Mouse (Mus musculus): ENCODE data around the gene Clca1.
"Not testable (repeated sequence)": the region's sequence is repeated elsewhere in the genome, so short reads cannot be mapped to it uniquely, and the experiment has no call there.

Gene Clca1

GRCm38 (mm10) chr3:145032676-145033075 lies at the start of gene Clca1:
Gene Clca1 (minus strand): TSS chr3:145032776.
- in situ Hi-C loops (cut with MseI, MboI) = no loop called here

- in situ Hi-C loops (cut with MseI, MboI) = no loop called here
Observed at GRCm38 (mm10) chr3:145080904-145081303, 48.3 kb upstream of the Clca1 start.

DNA sequence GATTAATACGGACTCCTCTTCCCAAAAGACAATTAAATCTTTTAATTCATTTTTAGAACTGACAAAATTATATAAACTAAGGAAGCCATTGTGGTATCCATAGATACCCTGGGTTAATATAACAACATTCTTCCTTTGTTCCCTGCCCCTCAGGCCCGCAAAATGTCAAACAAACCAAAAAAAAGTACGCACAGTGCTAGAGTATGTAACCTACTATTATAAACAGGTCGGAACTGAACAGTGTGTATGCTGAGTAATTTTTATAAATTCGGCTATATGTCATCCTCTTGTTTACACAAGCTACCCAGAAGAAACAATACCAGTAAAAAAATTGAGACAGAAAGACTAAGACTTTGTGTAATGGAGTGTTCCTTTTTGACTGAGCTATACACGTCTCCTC lies 45.8 kb upstream of the Clca1 start:
- in situ Hi-C loops (cut with MseI, MboI) = no loop called here

GRCm38 (mm10) chr3:145072339-145072738 lies 39.8 kb upstream of the Clca1 start:
- in situ Hi-C loops (cut with MseI, MboI) = no loop called here

- in situ Hi-C loops (cut with MseI, MboI) = no loop called here
Observed at GRCm38 (mm10) chr3:145068964-145069363, 36.4 kb upstream of the Clca1 start.

- in situ Hi-C loops (cut with MseI, MboI) = not testable (repeated sequence)
Observed at GRCm38 (mm10) chr3:145055138-145055537, 22.6 kb upstream of the Clca1 start.

DNA sequence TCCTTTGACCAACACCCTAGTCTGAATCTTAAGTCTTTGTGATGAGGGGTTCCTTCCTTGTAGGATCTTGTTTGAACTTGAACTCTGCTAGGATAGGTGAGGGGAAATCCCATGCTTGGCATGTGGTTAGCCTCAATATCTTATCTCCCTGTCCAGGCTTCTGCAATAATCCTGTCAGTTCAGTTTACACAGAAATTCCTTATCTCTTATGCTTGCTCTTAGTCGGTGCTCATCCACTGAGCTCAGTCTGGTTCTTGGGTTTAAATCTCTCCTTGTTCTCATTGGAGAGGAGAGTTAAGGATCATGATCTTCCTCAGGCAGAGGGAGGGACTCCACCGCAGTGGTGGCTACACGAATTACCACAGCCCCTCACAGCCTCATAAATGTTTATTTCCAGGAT lies 17.2 kb upstream of the Clca1 start:
- in situ Hi-C loops (cut with MseI, MboI) = no loop called here

- in situ Hi-C loops (cut with MseI, MboI) = no loop called here
Observed at GRCm38 (mm10) chr3:145038813-145039212, 6.2 kb upstream of the Clca1 start.

DNA sequence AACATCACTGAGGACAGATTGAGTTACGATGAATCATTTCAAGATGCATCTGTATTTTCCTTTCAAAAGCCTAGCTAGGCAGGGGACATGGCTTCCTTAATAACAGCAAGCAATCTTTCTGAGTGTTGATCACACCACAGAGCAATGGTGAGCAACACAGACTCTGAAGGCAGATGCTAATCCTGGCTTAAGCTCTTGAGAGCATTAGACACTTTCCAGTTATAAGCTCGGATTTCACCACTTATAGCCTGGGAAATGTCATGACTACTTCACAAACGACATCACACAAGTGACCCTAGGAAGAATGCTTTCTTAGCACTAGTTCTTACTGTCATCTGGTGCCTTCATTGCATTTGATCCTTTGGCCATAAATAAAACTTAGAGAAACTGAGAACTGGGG lies 4.5 kb downstream of the Clca1 start:
- in situ Hi-C loops (cut with MseI, MboI) = loop anchor here in 1 of 2 experiments (10.0 kb wide), 1 partner anchor 203 kb away; no protein-coding TSS in a partner anchor

- in situ Hi-C loops (cut with MseI, MboI) = loop anchor here in 1 of 2 experiments (10.0 kb wide), 1 partner anchor 202 kb away; no protein-coding TSS in a partner anchor
Observed at GRCm38 (mm10) chr3:145026750-145027149, 5.8 kb downstream of the Clca1 start.

DNA sequence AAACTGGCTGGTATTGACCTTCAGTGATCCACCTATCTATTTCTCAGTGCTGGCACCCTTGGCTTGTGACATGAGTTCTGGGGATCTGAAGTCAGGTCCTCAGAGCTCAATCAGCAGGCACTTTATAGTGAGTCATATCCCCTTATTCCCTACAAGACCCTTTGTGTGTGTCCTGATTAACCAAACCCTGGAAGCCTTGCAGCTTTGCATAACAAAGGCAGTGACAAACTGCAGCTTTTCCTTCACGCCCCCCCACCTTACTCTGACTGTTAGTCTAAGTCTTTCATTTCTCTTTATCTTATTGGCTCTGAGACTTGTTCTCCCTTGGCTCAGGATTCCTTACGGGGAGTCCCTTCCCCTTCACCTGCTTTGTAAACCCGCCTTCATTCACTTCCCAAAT lies 14.8 kb downstream of the Clca1 start:
- in situ Hi-C loops (cut with MseI, MboI) = no loop called here

- in situ Hi-C loops (cut with MseI, MboI) = loop anchor here in 1 of 2 experiments (10.0 kb wide), 1 partner anchor 180 kb away; no protein-coding TSS in a partner anchor
Observed at GRCm38 (mm10) chr3:145004422-145004821, 28.2 kb downstream of the Clca1 start.

DNA sequence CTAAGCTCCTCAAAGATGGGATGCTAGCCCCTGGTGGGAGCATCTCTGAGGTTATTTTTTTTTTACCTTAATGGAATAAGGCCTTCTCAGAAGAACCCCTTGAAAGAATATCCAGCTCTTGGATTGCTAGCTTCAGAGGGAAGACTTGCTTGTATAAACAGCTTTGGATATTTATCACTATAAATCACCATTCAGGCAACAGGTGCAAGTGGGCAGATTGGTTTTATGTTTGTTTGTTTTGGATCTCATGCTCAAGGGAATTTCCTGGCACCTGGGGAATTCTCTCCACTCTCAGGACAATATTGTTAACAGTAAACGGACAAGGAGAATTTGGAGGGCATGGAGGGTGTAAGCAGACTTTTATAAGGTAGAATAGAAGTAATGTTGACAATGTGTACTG lies 31.7 kb downstream of the Clca1 start:
- in situ Hi-C loops (cut with MseI, MboI) = loop anchor here in 1 of 2 experiments (10.0 kb wide), 1 partner anchor 176 kb away; no protein-coding TSS in a partner anchor

DNA sequence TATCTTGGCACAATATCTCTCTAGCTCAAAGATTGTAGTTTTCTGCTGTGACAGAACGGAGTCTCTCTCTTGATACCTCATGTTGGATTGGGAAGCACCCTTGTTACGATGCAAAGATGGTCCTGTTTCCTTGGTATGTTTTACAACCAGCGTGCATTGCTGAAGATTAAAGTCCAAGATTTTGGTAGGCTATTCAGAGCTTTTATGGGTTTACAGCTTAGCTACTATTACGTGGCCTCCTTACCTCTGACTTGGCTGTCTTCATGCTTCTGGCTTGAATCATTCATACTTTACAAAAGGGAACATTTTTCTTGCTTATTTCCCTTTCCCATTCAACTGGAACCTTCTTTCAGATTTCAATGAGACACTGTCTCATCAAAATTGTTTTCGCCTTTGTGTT lies 39.5 kb downstream of the Clca1 start:
- in situ Hi-C loops (cut with MseI, MboI) = no loop called here

DNA sequence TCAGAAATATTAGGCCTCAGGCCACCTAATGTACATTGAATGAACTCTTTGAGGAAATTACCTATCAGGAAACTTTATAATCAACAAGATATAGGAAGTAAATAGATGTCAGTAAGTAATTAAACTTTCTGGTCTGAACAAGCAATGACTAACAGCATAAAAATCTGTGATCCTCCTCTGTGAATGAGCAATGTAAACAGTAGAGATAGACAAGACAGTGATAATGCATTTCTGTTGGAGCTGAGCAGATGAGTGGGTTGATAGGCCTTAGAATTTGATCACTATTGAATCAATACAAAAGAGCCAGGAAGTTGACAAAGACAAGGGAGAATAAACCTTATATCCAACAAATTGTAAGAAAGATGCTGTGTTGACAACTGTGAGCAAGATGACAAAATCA lies 40.0 kb downstream of the Clca1 start:
- in situ Hi-C loops (cut with MseI, MboI) = no loop called here

GRCm38 (mm10) chr3:144985890-144986289 lies 46.7 kb downstream of the Clca1 start:
- in situ Hi-C loops (cut with MseI, MboI) = no loop called here

- in situ Hi-C loops (cut with MseI, MboI) = no loop called here
Observed at GRCm38 (mm10) chr3:144980551-144980950, 52.0 kb downstream of the Clca1 start.

DNA sequence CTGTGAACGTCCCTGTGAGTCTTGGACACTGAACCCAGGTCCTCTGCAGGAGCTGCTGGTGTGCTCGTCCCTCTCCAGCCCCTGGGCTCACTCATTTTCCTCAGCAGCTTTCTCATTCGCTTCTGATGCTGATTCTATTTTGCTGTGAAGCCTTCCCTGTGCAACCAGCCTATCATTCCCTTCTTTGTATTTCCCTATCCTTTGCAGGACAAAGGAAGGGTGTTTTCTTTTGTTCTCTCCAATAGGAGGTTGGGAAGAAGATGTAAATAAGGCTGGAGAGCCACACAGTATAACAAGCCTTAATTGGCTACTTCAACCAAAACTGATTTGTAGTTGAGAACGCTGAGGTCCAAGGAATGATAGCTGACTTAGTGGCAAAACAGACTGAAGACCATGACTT lies 54.9 kb downstream of the Clca1 start:
- in situ Hi-C loops (cut with MseI, MboI) = no loop called here

- in situ Hi-C loops (cut with MseI, MboI) = no loop called here
Observed at GRCm38 (mm10) chr3:144976091-144976490, 56.5 kb downstream of the Clca1 start.

DNA sequence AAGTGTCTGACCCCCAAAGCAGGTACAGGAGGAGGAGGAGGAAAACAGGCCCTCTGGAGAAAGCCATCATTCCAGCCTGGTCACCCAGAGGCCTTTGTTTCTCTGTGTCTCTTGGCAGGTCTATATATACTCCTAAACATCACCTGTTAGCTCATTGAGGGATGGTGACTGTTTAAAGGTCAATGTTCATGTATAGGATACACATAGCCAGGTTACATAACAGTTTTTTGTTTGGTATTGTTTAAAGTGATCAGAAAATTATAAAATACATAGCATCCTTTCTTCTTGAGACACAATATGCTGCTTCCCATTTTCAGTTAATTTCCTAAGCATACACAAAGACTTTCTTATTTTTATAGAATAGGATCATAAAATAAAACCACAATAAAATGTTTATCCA lies 57.6 kb downstream of the Clca1 start, which contains the start of gene Clca4a:
Clca4a (minus strand) TSS at position 101 of the 400 bp plus-strand sequence.
- in situ Hi-C loops (cut with MseI, MboI) = no loop called here

- in situ Hi-C loops (cut with MseI, MboI) = no loop called here
Observed at GRCm38 (mm10) chr3:144971553-144972270, 60.9 kb downstream of the Clca1 start.

DNA sequence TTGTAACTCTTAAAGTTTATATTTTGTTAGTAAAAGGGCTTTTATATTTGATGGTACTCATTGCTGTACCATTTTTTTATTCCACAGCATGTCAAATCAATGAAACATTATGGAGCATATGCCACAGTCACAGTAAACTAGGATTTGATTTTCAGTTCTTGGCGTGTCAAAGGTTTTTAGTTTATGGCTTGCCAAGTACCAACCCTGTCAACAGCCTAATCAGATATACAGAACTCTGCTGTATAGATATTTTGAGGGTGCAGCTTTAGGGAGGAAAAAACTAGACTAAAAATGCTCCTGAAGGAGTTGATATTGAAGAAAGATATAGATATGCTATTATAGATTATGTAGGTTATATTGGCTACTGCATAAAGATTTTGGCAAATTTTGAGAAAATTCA lies 62.8 kb downstream of the Clca1 start:
- in situ Hi-C loops (cut with MseI, MboI) = no loop called here

DNA sequence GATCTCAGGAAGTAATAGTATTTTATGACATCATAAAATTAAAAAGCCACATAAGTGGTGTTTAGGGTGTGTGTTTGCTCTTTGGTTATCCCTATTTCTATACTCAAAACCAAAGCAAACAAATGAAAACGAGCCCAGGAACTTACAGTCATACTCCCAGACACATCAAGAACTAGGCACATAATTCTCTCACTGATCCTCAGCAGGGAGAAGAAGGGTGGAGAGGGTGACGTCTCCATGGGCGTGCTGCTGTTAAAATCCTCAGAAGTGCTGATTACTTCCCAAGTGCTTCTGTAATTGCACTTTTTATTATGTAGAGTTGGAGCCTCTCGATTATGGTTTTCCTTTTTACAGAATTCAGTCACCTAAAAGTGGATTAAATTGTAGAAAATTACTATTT lies 66.5 kb downstream of the Clca1 start:
- in situ Hi-C loops (cut with MseI, MboI) = no loop called here
